Mouse (Mus musculus) lung, postnatal 25 days (tissue): ENCODE results near the gene 1110002E22Rik.

Experiments used
- DNase-seq: peaks from one replicate; pipeline ENCODE4 v3.0.0; 2022; ENCODE audit warnings: low spot score

1110002E22Rik gene

DNA sequence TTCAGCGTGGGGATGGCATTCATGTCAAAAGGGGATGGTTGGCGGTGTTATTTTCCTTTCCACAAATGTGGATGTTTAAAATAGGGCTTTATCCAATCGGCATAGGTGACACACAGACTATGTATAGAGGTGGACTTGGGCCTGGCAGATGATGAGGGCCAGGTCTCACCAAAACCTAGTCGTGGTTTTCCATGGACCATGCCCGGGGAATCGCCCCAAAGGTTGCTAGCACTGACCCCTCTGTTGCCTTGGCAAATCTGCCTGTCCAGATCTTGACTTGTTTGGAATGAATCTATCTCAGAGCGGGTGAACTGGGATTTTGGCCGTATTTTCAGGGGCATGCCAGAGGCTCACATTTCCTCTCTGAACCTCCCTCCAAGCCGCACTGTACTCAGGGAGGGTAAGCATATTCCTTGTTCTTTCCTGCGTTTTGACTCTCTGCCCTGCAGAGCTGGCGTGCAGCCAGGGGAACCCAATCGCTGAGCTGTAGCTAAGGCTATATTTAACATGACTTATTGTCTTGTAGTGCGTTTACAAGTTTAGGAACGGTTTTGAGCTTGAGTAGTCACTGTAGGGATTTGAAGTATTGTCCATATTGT is 1.0 kb upstream of the 1110002E22Rik start:
- peak; percentile 13 for DNase-seq

DNA sequence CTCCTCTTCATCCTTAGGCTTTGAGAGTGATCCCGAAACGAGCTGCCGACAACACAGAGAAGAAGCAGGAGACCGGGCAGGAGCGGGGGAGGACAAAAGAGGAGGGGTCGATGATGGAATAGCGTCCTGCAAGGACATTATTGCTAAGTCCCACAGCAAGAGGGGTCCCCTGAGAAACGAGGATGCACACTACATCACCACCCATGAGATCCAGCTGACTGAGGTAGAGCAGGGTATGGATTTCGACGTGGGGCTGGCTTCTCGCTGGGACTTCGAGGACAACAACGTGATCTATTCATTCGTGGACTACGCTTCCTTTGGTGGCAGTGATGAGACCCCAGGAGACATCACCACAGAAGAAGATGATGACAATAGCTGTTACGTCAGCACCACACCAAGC is 1.1 kb downstream of the 1110002E22Rik start:
- no peak for DNase-seq

DNA sequence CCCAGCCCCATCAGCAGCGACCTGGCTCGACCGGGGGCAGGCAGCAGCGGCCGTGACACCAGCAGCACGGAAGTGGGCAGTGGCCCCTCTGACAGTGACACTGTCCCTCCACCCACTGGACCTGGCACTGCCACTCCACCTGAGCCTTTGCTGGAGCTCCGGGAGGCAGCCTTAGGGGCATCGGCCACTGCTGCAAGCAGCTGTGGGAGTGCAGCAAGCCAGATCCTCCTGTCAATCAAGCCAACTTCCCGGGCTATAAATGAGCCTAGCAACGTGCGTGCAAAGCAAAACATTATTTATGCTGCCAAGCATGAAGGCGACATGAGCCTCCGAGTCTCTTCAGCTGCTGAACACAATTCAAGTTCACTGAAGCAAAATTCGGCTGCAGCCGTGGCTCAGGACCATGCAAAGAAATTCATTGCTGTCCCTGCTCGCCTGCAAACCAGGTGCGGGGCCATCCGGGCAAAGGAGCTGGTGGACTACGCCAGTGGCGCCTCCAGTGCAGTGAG is 1.6 kb downstream of the 1110002E22Rik start:
- DNase-seq = no peak

DNA sequence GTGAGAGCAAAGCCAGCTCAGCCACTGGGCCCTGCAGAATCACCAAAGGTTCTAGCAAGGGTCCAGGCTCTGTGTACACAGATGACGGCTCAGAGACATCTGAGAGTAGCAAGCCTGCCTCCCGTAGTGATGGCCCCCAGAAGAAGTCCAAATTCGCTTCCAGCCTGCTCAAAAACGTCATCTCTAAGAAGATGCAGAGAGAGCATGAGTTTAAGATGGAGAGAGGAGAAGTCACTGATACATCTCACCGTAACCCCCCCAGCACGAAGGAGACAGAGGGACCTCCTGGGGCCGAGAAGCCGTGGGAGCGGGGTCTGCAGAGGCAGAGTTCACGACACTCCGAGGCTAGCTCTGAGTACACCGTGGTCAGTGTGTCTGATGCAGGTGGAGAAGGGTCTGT is 2.4 kb downstream of the 1110002E22Rik start, which contains the start of gene Gm5105:
Gene Gm5105 (minus strand): TSS at position 101 of the 400 bp plus-strand sequence.
- DNase-seq = no peak

DNA sequence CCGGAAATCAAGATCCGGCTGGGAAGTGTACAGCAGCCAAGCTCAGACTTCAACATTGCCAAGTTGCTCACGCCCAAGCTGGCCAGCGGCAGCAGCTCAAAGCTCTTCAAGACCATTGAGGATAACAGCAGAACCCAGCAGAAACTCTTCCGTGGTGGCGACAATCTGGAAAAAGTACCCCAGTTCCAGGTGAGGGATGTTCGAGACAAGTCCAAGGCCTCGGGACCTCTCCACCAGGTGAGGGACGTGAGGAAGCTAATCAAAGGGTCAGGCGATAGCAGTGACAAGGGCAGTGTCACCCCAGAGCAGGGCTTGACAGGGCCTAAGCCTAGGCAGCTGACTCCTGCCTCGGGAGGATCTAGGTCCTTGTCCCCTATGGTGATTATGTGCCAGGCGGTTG is 3.3 kb downstream of the 1110002E22Rik start:
- DNase-seq = no peak

DNA sequence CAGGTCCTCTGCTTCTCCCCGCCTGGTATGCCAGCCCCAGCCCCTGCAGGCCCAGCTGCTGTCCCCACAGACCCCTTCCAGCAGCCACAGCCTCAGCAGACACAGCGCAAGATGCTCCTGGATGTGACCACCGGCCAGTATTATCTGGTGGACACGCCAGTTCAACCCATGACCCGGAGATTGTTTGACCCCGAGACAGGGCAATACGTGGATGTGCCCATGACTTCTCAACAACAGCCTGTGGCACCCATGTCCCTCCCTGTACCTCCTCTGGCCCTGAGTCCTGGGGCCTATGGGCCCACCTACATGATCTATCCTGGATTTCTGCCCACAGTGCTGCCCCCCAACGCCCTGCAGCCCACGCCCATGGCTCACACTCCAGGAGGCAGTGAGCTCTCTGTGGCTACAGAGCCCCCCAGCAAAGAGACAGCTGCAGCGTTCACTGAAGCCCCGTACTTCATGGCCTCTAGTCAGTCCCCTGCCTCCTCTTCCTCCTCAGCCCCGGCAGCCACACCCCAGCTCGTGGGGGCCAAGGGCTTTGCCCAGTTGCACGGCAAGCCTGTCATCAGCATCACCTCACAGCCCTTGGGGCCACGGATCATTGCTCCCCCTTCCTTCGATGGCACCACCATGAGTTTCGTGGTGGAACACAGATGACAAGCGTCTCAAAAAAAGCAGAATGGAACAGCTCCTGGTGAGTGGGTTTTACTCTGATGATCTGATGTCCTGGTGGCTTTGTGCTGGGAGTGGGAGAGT is 5.1 kb downstream of the 1110002E22Rik start:
- DNase-seq = no peak

DNA sequence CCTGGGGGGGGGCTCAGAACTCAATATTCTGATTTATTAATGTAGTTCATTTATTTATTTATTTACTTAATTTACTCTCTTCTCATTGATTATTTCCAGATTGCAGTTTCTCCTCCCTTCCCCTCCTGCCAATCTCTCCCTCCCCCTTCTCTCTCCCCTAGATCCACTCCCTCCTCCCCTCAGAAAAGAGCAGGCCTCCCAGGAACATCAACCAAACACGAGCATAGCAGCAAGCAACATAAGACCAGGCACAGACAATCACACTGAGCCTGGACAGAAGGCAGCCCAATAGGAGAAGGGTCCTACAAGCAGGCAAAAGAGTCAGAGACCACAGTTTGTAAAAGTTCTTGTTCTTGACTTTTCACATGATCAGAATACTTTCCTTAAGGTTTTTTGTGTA is 6.2 kb downstream of the 1110002E22Rik start:
- no peak for DNase-seq

DNA sequence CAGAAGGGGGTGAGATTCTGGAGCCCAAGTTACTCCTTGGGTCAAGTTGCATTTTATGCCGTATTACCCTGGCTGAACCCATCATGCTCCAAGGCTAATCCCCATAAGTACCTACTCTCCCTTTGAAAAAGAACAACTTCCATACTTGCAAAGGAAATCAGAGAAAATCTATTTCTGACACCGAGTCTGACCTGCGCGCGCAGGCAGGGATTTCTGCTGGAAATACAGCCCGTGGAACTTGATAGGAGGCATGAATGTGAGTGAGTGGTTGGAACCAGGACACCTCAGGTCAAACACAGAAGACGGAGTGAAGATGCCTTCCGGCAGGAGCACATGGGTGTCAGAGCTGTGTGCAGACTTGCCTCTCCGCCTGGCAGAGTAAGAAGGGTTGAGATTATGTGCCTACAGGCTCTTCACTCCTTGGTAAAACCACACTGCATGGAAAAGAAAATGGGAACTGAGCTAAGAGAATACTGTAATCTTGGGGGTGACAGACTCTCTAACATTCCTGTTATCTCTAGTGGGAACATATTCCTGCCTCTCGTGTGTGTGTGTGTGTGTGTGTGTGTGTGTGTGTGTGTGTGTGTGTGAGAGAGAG is 6.7 kb downstream of the 1110002E22Rik start:
- no peak for DNase-seq

DNA sequence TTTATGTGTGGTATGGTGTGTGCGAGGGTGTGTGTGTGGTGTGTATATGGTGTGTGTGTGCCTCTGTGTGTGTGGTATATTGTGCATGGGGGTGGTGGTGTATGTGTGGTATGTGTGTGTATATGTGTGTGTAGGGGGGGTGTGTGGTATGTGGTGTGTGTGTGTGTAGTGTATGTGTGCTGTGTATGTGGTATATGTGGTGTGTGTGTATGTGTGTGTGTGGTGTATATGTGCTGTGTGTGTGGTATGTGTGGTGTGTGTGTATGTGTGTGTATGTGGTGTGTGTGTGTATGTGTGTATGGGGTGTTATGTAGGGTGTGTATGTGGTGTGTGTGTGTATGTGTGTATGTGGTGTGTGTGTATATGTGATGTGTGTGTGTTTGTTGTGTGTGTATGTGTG is 9.4 kb downstream of the 1110002E22Rik start:
- no peak for DNase-seq

DNA sequence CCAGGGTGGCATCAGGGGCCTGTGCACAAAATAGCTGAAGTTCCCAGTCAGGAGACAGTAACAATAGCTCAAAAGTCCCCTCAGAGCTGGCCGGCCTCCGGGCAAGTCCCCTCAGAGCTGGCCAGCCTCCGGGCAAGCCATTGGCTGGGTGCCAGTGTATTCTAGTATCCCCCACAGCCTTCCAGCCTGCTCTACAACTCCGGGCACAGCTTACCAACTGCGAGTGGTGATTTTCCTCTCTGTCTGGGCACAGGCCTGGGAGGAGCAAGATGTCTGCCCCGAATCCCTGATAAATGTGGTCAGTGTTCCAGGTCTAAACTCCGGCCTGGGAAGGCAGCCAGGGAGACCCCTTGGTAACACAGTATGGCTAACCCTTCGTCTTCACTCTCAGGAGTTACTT is 10.4 kb downstream of the 1110002E22Rik start:
- DNase-seq = no peak

DNA sequence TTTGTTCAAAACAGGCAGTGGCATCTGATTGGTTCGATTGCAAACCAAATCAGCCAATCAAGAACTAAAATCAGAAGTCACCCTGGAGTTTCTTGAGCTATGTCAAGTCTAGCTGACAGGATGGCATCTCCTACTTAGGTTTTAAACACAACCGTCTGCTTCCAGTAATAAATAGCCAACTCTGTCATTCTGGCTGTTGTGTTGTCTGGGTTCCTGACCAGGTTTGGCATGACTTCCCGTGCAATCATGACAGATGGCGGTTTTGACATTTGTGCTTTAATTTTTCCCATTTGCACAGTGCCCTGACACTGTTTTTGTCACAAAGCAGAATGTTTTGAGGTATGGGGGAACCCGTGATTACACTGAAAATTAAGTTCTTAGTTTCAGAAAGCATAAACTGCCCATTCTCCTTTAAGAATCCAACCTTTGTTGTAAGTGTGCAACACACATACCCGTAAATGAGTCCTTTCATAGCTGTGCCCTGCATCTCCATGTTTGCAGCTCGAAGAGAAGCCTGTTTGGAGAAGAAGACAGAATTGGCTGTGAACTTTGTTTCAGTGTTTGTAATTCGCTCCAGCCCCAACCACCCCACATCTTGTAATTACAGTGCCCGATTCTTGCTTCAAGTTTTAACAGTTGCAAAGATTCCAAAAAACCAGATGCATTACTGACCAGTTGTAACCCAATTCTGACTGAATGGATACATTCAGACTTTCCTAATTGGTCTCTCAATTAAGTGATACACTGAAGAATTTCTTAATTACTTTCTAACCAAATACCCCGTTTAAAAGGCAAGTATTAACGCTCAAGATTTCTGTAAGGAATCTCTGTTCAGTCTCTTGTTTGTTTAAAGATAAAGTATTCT is 12.9 kb downstream of the 1110002E22Rik start:
- no peak for DNase-seq

DNA sequence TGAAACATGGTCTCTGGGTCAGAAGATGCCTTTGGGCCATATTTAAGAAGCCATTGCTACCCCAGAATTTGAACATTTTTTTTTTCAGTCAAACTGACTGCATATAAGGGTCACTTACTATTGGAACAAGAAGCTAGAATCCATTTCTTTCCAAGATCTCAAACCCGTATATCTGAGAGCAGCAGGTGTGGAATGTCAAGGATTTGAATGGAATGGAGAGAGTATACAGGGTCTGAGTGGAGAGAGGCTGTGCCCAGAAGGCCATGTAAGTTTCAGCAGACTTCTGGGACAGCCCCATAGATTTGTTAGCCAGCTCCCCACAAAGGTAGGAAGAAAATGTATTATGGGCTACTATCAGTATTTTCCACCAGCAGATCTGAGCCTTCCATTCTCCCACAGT is 13.8 kb downstream of the 1110002E22Rik start:
- no peak for DNase-seq

DNA sequence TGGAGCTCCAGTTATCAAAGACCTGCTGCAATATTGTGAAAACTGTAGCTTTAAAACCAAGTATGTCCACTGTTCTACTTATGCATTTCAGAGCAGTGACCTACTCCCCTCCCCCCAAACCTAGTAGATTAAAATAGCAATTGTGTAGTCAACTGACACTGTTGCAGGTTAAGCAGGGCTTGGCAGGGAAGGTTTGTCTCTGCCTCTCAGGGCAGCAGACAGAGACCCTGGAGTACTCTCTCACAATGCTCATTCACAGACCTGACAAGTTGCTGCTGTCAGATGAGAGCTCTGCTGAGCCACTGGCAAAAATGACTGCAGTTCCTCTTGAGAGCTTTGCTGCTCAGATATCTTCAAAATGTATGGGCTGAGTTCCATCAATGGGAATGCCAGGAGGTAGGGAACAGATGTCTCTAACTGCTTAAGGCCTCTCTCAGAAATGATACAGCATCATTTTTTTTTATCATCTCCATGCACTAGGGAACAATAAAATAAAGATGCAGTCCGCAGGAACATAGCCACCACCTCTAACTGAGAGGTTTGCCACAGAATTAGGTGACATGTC is 18.3 kb downstream of the 1110002E22Rik start:
- DNase-seq = no peak

DNA sequence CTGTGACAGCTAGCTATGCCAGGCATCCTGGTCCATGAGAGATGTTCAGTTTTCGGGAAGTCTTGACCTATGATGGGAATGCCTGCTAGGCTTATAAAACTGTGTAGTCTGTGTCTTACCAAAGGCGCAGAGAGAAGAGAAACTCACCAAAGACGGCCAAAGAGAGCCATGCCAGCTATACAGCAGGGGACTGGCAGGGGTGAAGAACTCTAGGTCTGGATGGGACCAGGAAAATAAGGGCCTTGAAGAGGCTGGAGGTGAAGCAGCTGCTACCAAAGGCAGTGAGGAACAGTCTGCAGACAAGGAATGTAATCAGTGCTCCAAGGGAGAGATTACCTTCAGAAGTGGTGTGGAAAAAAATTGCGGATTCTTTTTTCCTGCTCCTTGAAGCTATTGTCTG is 19.0 kb downstream of the 1110002E22Rik start:
- DNase-seq = no peak

DNA sequence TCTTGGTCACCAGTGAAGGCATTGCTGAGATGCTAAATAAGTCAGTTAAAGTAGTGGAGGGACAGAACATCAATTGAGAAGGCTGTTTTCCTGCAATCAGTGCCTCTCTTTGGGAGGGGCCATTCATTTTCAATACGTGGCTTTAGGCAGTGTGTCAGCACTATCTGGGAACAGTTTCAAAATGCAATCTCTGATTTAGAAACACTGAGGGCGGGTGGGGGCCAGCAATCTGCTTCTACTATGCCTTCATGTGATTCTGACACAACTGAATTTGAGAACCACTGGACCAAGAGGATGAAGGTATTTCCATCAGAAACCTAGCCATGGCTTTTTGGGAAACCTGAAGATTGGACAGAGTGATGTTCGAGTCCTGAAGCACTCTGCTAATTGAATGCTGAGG is 30.4 kb downstream of the 1110002E22Rik start:
- no peak for DNase-seq

DNA sequence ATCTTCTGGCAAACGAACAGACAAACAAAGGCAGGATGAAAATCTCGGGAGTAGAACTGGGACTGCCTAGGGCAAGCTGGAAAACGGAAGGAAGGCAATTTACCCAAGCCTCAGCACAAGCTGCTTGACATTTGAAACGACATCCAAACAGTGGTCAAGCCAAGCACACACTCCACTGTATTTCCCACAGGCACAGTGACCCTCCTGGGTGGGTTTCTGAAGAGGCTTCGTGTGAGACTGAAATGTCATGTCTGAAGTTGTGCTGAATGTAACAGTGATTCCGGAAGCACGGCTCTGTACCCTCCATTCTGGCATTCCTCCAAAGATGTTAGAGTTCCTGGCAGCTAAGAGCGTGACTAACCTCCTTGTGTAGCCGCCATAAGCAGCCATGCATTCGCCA is 30.9 kb downstream of the 1110002E22Rik start:
- no peak for DNase-seq

DNA sequence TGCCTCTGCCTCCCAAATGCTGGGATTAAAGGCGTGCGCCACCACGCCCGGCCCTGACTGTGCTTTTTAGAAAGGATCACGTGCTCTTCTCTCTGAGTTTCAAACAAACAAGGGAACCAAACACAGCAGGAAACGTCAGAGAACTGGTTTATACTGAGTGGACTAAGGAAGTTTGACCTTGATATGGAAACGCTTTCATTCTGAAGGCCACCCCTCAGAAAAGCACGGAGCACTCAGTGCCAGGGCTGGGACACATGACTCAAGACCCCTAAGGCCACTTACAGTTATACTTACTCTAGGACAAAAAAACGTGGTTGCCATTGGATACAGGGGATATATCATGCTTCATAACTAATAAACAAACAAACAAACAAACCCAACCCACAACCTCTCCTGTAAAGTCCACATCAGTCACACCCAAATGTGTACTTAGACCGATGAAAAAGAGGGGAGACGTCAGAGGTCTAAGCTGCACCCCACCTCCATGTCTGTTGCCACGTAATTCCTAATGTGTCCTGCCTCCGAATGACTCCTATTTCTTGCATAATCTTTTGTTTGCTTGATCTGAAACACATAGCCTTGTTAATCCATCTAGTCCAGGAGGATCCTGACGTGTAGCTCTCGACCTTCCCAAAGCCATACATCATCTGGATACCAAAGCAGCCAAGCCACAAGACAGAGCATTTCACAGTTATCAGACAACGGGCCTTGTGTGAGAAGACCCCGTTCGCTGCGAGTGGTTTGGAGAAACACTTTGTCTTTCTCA is 31.6 kb downstream of the 1110002E22Rik start:
- DNase-seq = no peak

DNA sequence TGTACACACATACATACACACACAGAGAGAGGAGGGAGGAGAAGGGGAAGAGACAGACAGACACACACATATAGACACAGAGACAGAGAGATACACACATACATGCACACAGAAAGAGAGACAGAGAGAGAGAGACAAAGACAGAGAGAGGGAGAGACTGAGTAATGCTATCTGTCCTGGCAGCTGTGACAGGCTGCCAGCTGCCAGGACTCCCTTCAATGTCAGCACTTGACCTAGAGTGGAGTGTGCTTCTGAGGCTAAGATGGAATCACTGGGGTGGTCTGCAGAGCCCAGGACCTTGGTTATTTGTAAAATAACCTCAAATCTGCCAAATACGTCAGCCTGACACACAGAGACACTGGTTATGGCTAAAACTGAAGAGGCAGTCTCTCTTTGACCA is 32.9 kb downstream of the 1110002E22Rik start:
- no peak for DNase-seq

DNA sequence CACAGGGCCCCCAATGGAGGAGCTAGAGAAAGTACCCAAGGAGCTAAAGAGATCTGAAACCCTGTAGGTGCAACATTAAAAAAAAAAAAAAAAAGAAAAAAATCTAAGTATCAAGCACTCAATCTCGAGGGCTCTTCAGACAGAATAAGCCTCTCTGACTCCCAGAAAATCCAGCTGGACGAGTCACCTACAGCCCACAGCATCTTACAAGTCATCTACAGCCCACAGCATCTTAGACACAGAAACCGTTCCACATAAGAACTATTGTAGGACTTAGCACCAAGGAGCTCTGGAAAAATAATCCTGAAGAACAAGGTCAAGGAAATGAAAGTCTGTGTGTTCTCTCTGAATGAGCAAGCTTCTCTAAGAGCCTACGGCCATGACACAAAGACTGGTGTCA is 37.1 kb downstream of the 1110002E22Rik start:
- no peak for DNase-seq

DNA sequence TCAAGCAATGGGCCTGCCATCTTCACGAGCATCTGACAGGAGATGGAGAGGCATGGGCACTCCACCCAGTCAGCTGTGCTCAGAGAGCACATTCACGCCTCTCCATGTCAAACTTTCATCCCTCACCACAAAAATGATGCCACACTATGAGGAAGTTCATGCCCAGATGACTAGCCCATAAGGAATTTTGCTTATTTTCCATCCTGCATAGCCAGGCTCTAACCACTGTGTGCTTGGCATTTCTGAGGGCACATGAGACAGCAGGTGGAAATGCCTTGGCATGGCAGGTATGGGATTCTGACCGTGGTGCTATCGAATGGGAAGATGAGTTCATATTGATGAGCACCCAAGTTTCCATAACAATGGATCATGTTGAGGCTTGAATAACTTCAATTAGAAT is 38.8 kb downstream of the 1110002E22Rik start:
- no peak for DNase-seq

DNA sequence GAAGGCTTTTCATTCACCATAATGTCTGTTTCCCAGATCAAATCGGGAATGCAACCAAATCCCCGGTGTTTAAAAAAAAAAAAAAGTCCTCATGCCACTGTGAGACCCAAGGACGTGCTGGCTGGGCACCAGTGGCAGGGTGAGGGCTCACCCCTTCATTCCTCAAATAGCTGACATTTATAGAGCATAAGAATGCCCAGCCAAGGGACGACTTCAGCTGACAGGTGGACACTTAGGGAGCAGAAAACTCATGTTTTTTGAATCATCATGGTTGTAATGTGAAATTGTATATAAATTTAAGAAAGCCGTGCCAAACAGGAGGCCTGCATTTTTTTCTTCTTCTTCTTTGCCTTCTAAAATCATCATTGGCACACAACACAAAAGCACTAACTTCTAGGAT is 40.2 kb downstream of the 1110002E22Rik start:
- no peak for DNase-seq
